Comparison of ENCODE assay signal across 10 mouse cellular contexts in genomic region chr5:115428831-115429358, GRCm38 (mm10). TPM values are rescaled to one million over a fixed set of nuclear protein-coding genes. Genes with fewer than 3 reads are reported as not detected.
DNase-seq lines count a peak whose midpoint lies in the region; ATAC-seq lines count a peak whose summit lies in the region.
"Had no signal": no experiment of that assay in that cellular context is flagged by ENCODE, and none has a peak within 500 bp of the region (broad histone marks: within the 10 kb centered on the region; RNA-seq: fewer than 3 reads in every experiment).

No protein-coding gene starts in this region.

- peak overlapping the region; percentile 84 for H3K9ac ChIP-seq in heart, embryonic 16.5 days (ENCODE audit: low read length)
- peak overlapping the region; percentile 100 for H3K9ac ChIP-seq in hindbrain, embryonic 13.5 days
- H3K9ac ChIP-seq in midbrain, embryonic 12.5 days (replicated peaks), result peak overlapping the region; percentile 100

- no peaks in the 10 kb centered on the region for H3K9me3 ChIP-seq in heart, embryonic 16.5 days (replicated peaks; ENCODE audit: control insufficient read depth, low read length)
- H3K9me3 ChIP-seq in hindbrain, embryonic 13.5 days, result no peaks in the 10 kb centered on the region
- H3K9me3 ChIP-seq in midbrain, embryonic 12.5 days, result no peaks in the 10 kb centered on the region

- 2% methylated on average over 20 of the region's 20 CpGs for WGBS in heart, embryonic 16.5 days
- whole genome bisulfite sequencing in hindbrain, embryonic 13.5 days, result 1% methylated on average over 20 of the region's 20 CpGs
- 0% methylated on average over 20 of the region's 20 CpGs for WGBS in midbrain, embryonic 12.5 days

- no peak overlapping the region for H3K27ac ChIP-seq in heart, embryonic 16.5 days (ENCODE audit: low read length)
- H3K27ac ChIP-seq in hindbrain, embryonic 13.5 days, result peak overlapping the region; percentile 100
- H3K27ac ChIP-seq in midbrain, embryonic 12.5 days (replicated peaks), result peak overlapping the region; percentile 99

- H3K4me1 ChIP-seq in heart, embryonic 16.5 days (ENCODE audit: control insufficient read depth, insufficient read depth, low read length), result peaks cover 4% of the 10 kb centered on the region
- H3K4me1 ChIP-seq in hindbrain, embryonic 13.5 days (replicated peaks), result peaks cover 52% of the 10 kb centered on the region
- peaks cover 43% of the 10 kb centered on the region for H3K4me1 ChIP-seq in midbrain, embryonic 12.5 days

- peaks cover 30% of the 10 kb centered on the region for H3K27me3 ChIP-seq in heart, embryonic 16.5 days (ENCODE audit: control insufficient read depth, insufficient read depth, low read length)
- H3K27me3 ChIP-seq in hindbrain, embryonic 13.5 days, result no peaks in the 10 kb centered on the region
- H3K27me3 ChIP-seq in midbrain, embryonic 12.5 days, result no peaks in the 10 kb centered on the region

- H3K4me3 ChIP-seq in heart, embryonic 16.5 days (ENCODE audit: low read length), result peak overlapping the region; percentile 83
- H3K4me3 ChIP-seq in hindbrain, embryonic 13.5 days, result peak overlapping the region; percentile 96
- peak overlapping the region; percentile 100 for H3K4me3 ChIP-seq in midbrain, embryonic 12.5 days

- no peak for DNase-seq in heart, adult 18-20 months
- DNase-seq in R1 (ENCODE audit: low read depth, low spot score), result peak; percentile 34
- DNase-seq in urinary bladder, postnatal 36 days (ENCODE audit: low spot score in 2 of 2), result no peak
- no peak for DNase-seq in spleen, postnatal 4 days (ENCODE audit: low spot score in 2 of 2)
- DNase-seq: cerebellum, adult 11 months had no signal

- peak overlapping the region; percentile 97 for H3K4me2 ChIP-seq in heart, embryonic 16.5 days (ENCODE audit: low read depth, low read length)
- H3K4me2 ChIP-seq in hindbrain, embryonic 13.5 days, result peak overlapping the region; percentile 92
- H3K4me2 ChIP-seq in midbrain, embryonic 12.5 days (replicated peaks), result peak overlapping the region; percentile 94

- ATAC-seq in heart, embryonic 16.5 days (replicated peaks; ENCODE audit: extremely low read depth, insufficient read depth, low FRiP score), result no peak
- ATAC-seq in hindbrain, embryonic 13.5 days (ENCODE audit: low FRiP score), result no peak; the same call in 1 of the 2 replicates
- peak; percentile 3; the same call in 1 of the 2 replicates for ATAC-seq in midbrain, embryonic 12.5 days (ENCODE audit: low FRiP score, low read depth)
- ATAC-seq in granulocyte monocyte progenitor cell, adult 5-6 weeks (replicated peaks; ENCODE audit: poor library complexity, severe bottlenecking), result no peak

- no peaks in the 10 kb centered on the region for H3K36me3 ChIP-seq in heart, embryonic 16.5 days (ENCODE audit: control insufficient read depth, insufficient read depth)
- peaks cover 3% of the 10 kb centered on the region; the same call in 1 of the 2 replicates for H3K36me3 ChIP-seq in hindbrain, embryonic 13.5 days
- H3K36me3 ChIP-seq in midbrain, embryonic 12.5 days, result peaks cover 19% of the 10 kb centered on the region; the same call in 1 of the 2 replicates

RNA-seq across cellular contexts. Expression of gene Msi1, which starts 0.5 kb away (rescaled TPM):
- polyA plus RNA-seq in heart, embryonic 16.5 days (2015; fragmentation: Nextera tagmentation; extraction: Ambion mirVana), result 1.1 and 1.8 TPM in 2 replicates
- under 1 TPM; 0.40 to 0.67 TPM for total RNA-seq in heart, adult 18-20 months (2021)
- 71.8 and 76.9 TPM in 2 replicates for polyA plus RNA-seq in hindbrain, embryonic 13.5 days (2015; fragmentation: Nextera tagmentation; extraction: Ambion mirVana)
- 211 and 227 TPM in 2 replicates for polyA plus RNA-seq in midbrain, embryonic 12.5 days (2016; fragmentation: Nextera tagmentation; extraction: Ambion mirVana)
- not detected in 2 replicates for total RNA-seq in granulocyte monocyte progenitor cell, adult 5-6 weeks (2014; fragmentation: Nextera tagmentation)
- not detected in 2 replicates for total RNA-seq in granulocyte monocyte progenitor cell, adult 5-6 weeks (2017)

RNA-seq across cellular contexts. Expression of gene Pla2g1b, which starts 37.2 kb away (rescaled TPM):
- polyA plus RNA-seq in heart, embryonic 16.5 days (2015; fragmentation: Nextera tagmentation; extraction: Ambion mirVana), result 0.46 and 0.92 TPM in 2 replicates
- total RNA-seq in heart, adult 18-20 months (2021), result not detected
- polyA plus RNA-seq in hindbrain, embryonic 13.5 days (2015; fragmentation: Nextera tagmentation; extraction: Ambion mirVana), result not detected in 2 replicates
- polyA plus RNA-seq in midbrain, embryonic 12.5 days (2016; fragmentation: Nextera tagmentation; extraction: Ambion mirVana), result not detected in 2 replicates
- total RNA-seq in granulocyte monocyte progenitor cell, adult 5-6 weeks (2014; fragmentation: Nextera tagmentation), result not detected in 2 replicates
- not detected in 2 replicates for total RNA-seq in granulocyte monocyte progenitor cell, adult 5-6 weeks (2017)
- total RNA-seq: left cerebral cortex, adult 18-20 months had no signal

RNA-seq across cellular contexts. Expression of gene Sirt4, which starts 55.6 kb away (rescaled TPM):
- polyA plus RNA-seq in heart, embryonic 16.5 days (2015; fragmentation: Nextera tagmentation; extraction: Ambion mirVana), result 18.7 and 24.0 TPM in 2 replicates
- 10 to 100 TPM; 13.6 to 19.5 TPM for total RNA-seq in heart, adult 18-20 months (2021)
- 30.0 TPM in 2 replicates for polyA plus RNA-seq in hindbrain, embryonic 13.5 days (2015; fragmentation: Nextera tagmentation; extraction: Ambion mirVana)
- polyA plus RNA-seq in midbrain, embryonic 12.5 days (2016; fragmentation: Nextera tagmentation; extraction: Ambion mirVana), result 24.2 and 26.2 TPM in 2 replicates
- total RNA-seq in granulocyte monocyte progenitor cell, adult 5-6 weeks (2014; fragmentation: Nextera tagmentation), result 9.2 and 23.1 TPM in 2 replicates
- total RNA-seq in granulocyte monocyte progenitor cell, adult 5-6 weeks (2017), result 2.9 and 7.1 TPM in 2 replicates

Comparison
In these comparisons a context has a peak if more than half of its experiments do, and no peak if none do; other contexts are left out.
1. RNA of gene Msi1, which starts 0.5 kb away (polyA plus RNA-seq): 211 to 227 TPM in midbrain, embryonic 12.5 days and 71.8 to 76.9 TPM in hindbrain, embryonic 13.5 days; 1.1 to 1.8 TPM in heart, embryonic 16.5 days; every median in the first group is over 10 times any median in the second.
2. Peak in every context shown above with its lines, with median percentiles within 50 percentile points of each other: H3K4me2 ChIP-seq, H3K4me3 ChIP-seq and H3K9ac ChIP-seq.